In genomic region chr15:103163182-103163919, GRCm38 (mm10) we compare ENCODE assay signal across 8 mouse cellular contexts. TPM values are rescaled to one million over a fixed set of nuclear protein-coding genes. Genes with fewer than 3 reads are reported as not detected.
DNase-seq lines count a peak whose midpoint lies in the region; ATAC-seq lines count a peak whose summit lies in the region.

No protein-coding gene starts in this region.

- ATAC-seq in heart, embryonic 13.5 days (ENCODE audit: extremely low read depth, insufficient number of reproducible peaks, low FRiP score, low TSS enrichment) = peak; percentile 61; the same call in 1 of the 2 replicates
- ATAC-seq in liver, embryonic 12.5 days = peak; percentile 84

- no peaks in the 10 kb centered on the region for H3K36me3 ChIP-seq in heart, embryonic 13.5 days
- H3K36me3 ChIP-seq in liver, embryonic 12.5 days = no peaks in the 10 kb centered on the region

- no peak overlapping the region for H3K27ac ChIP-seq in brown adipose tissue, adult 24 weeks (replicated peaks; ENCODE audit: low read depth, low read length)
- no peak overlapping the region for H3K27ac ChIP-seq in heart, embryonic 13.5 days (replicated peaks)
- H3K27ac ChIP-seq in liver, embryonic 12.5 days = no peak overlapping the region

- peaks cover 28% of the 10 kb centered on the region for H3K27me3 ChIP-seq in heart, embryonic 13.5 days (replicated peaks)
- peaks cover 32% of the 10 kb centered on the region for H3K27me3 ChIP-seq in liver, embryonic 12.5 days (replicated peaks)

- H3K9ac ChIP-seq in heart, embryonic 13.5 days = peak overlapping the region; percentile 85
- H3K9ac ChIP-seq in liver, embryonic 12.5 days = peak overlapping the region; percentile 75

- WGBS in heart, embryonic 13.5 days = 8% methylated on average over 25 of the region's 25 CpGs
- whole genome bisulfite sequencing in liver, embryonic 12.5 days (ENCODE audit: insufficient replicate concordance) = 9% methylated on average over 25 of the region's 25 CpGs

- 0 out of 2 replicates have a peak, but pooled peaks cover 2% of the 10 kb centered on the region for H3K4me1 ChIP-seq in brown adipose tissue, adult 24 weeks (ENCODE audit: control insufficient read depth, insufficient read depth, insufficient read length, low read length)
- H3K4me1 ChIP-seq in heart, embryonic 13.5 days = peaks cover 20% of the 10 kb centered on the region
- H3K4me1 ChIP-seq in liver, embryonic 12.5 days = peaks cover 32% of the 10 kb centered on the region

- DNase-seq in CD4-positive, CD25-positive, alpha-beta regulatory T cell, adult 2 months (ENCODE audit: low read depth, low spot score) = peak; percentile 93
- peak; percentile 55 for DNase-seq in fat pad, adult 2 months (ENCODE audit: extremely low read depth, low read depth, low spot score)
- peak; percentile 94 for DNase-seq in kidney, postnatal 10 days
- peak; percentile 77 to 83 for DNase-seq in natural killer cell, adult 2 months (ENCODE audit: low spot score in 2 of 2)
- peak; percentile 98 for DNase-seq in telencephalon, adult 2 months (ENCODE audit: low read depth, low spot score)

- no peaks in the 10 kb centered on the region for H3K9me3 ChIP-seq in heart, embryonic 13.5 days
- no peaks in the 10 kb centered on the region for H3K9me3 ChIP-seq in liver, embryonic 12.5 days (replicated peaks)

- H3K4me3 ChIP-seq in brown adipose tissue, adult 24 weeks (ENCODE audit: insufficient read depth, low read depth, low read length) = peak overlapping the region; percentile 77
- H3K4me3 ChIP-seq in heart, embryonic 13.5 days = peak overlapping the region; percentile 79
- H3K4me3 ChIP-seq in liver, embryonic 12.5 days = peak overlapping the region; percentile 75

- peak overlapping the region; percentile 72 for H3K4me2 ChIP-seq in heart, embryonic 13.5 days
- H3K4me2 ChIP-seq in liver, embryonic 12.5 days = peak overlapping the region; percentile 74

RNA-seq across cellular contexts. Expression of gene Smug1, which starts 3.5 kb away (rescaled TPM):
- polyA plus RNA-seq in brown adipose tissue, adult 24 weeks (2012; ENCODE audit: insufficient read depth, insufficient read length, missing spikeins) = 6.3 and 10.1 TPM in 2 replicates
- polyA plus RNA-seq in heart, embryonic 13.5 days (2015; fragmentation: Nextera tagmentation; extraction: Ambion mirVana) = 15.8 and 16.2 TPM in 2 replicates
- 6.7 and 7.8 TPM in 2 replicates for polyA plus RNA-seq in liver, embryonic 12.5 days (2016; fragmentation: Nextera tagmentation; extraction: Ambion mirVana)
